Mouse (Mus musculus) small intestine, adult 2 months (tissue): ENCODE results near the gene Arhgap29.

ENCODE experiments used
- CTCF ChIP-seq: fragments of 200-500 bp; IDR thresholded peaks from 2 replicates; pipeline ENCODE4 v1.5.1; 2012; ENCODE audit warnings: low read depth, mild to moderate bottlenecking, control low read depth, inconsistent platforms, low read length, moderate library complexity, mixed read lengths; ENCODE audit not compliant: insufficient replicate concordance, insufficient read length; ENCODE audit errors: extremely low read depth
- POLR2A ChIP-seq: fragments of 200-500 bp; IDR thresholded peaks from 2 replicates; pipeline ENCODE4 v1.6.1; 2012; ENCODE audit warnings: low read depth, mild to moderate bottlenecking, control low read depth, inconsistent platforms, low read length, moderate library complexity

GRCm38 (mm10) chr3:122034240-122034639, 81.9 kb downstream of the Arhgap29 start:
- no peak for TF ChIP-seq CTCF
- TF ChIP-seq POLR2A, result no peak
